In genomic region chr19:5566316-5566715, GRCm38 (mm10) we compare ENCODE assay signal across 10 mouse cellular contexts. TPM values are rescaled to one million over a fixed set of nuclear protein-coding genes. Genes with fewer than 3 reads are reported as not detected.
DNase-seq lines count a peak whose midpoint lies in the region; ATAC-seq and TF ChIP-seq lines count a peak whose summit lies in the region.
"Had no signal": no experiment of that assay in that cellular context is flagged by ENCODE, and none has a peak within 500 bp of the region (broad histone marks: within the 10 kb centered on the region; RNA-seq: fewer than 3 reads in every experiment).

No protein-coding gene starts in this region.

- H3K9ac ChIP-seq in lung, embryonic 15.5 days = no peak overlapping the region
- no peak overlapping the region for H3K9ac ChIP-seq in kidney, embryonic 14.5 days (ENCODE audit: low read depth, low read length)
- H3K9ac ChIP-seq in hindbrain, embryonic 16.5 days (ENCODE audit: low read depth, low read length) = no peak overlapping the region

- no peak overlapping the region for H3ac ChIP-seq in myocyte (ENCODE audit: control insufficient read depth, insufficient read length)

- no peaks in the 10 kb centered on the region; the same call in 1 of the 2 replicates for H3K36me3 ChIP-seq in lung, embryonic 15.5 days
- peaks cover 8% of the 10 kb centered on the region; the same call in 1 of the 2 replicates for H3K36me3 ChIP-seq in embryonic facial prominence, embryonic 10.5 days (replicated peaks)
- peaks cover 22% of the 10 kb centered on the region for H3K36me3 ChIP-seq in kidney, embryonic 14.5 days (ENCODE audit: control insufficient read depth, insufficient read depth, low read length)
- no peaks in the 10 kb centered on the region for H3K36me3 ChIP-seq in myocyte (ENCODE audit: control insufficient read depth, insufficient read depth)
- H3K36me3 ChIP-seq in hindbrain, embryonic 16.5 days (ENCODE audit: control insufficient read depth, insufficient read depth, low read length) = peaks cover 3% of the 10 kb centered on the region; the same call in 1 of the 2 replicates

- H3K4me1 ChIP-seq in lung, embryonic 15.5 days = peaks cover 22% of the 10 kb centered on the region
- H3K4me1 ChIP-seq in embryonic facial prominence, embryonic 10.5 days = peaks cover 29% of the 10 kb centered on the region
- peaks cover 14% of the 10 kb centered on the region for H3K4me1 ChIP-seq in kidney, embryonic 14.5 days (ENCODE audit: control insufficient read depth, insufficient read depth, low read length)
- H3K4me1 ChIP-seq in hindbrain, embryonic 16.5 days (ENCODE audit: control insufficient read depth, insufficient read depth, low read depth, low read length) = peaks cover 14% of the 10 kb centered on the region

- H3K27me3 ChIP-seq in lung, embryonic 15.5 days = peaks cover 28% of the 10 kb centered on the region
- H3K27me3 ChIP-seq in embryonic facial prominence, embryonic 10.5 days (replicated peaks; ENCODE audit: low read depth, poor library complexity, severe bottlenecking) = peaks cover 83% of the 10 kb centered on the region
- peaks cover 25% of the 10 kb centered on the region for H3K27me3 ChIP-seq in kidney, embryonic 14.5 days (ENCODE audit: control insufficient read depth, insufficient read depth, low read length)
- H3K27me3 ChIP-seq in myocyte (ENCODE audit: control insufficient read depth, insufficient read depth, insufficient read length) = peaks cover 8% of the 10 kb centered on the region
- H3K27me3 ChIP-seq in hindbrain, embryonic 16.5 days (replicated peaks; ENCODE audit: control insufficient read depth, insufficient read depth, low read length) = peaks cover 28% of the 10 kb centered on the region

- no peaks in the 10 kb centered on the region for H3K79me2 ChIP-seq in myocyte (ENCODE audit: control insufficient read depth, insufficient read depth)

- peak overlapping the region; percentile 94; the same call in 1 of the 2 replicates for H3K4me2 ChIP-seq in lung, embryonic 15.5 days
- H3K4me2 ChIP-seq in kidney, embryonic 14.5 days (replicated peaks; ENCODE audit: low read depth, low read length) = peak overlapping the region; percentile 94; the same call in 1 of the 2 replicates
- H3K4me2 ChIP-seq in myocyte (ENCODE audit: low read depth) = peak overlapping the region; percentile 99
- no peak overlapping the region for H3K4me2 ChIP-seq in hindbrain, embryonic 16.5 days (ENCODE audit: low read length)

- no peak overlapping the region for H3K27ac ChIP-seq in lung, embryonic 15.5 days
- H3K27ac ChIP-seq in embryonic facial prominence, embryonic 10.5 days (replicated peaks) = no peak overlapping the region
- no peak overlapping the region for H3K27ac ChIP-seq in kidney, embryonic 14.5 days (ENCODE audit: low read depth, low read length)
- no peak overlapping the region for H3K27ac ChIP-seq in hindbrain, embryonic 16.5 days (ENCODE audit: low read depth, low read length)

- WGBS in lung, embryonic 15.5 days = 63% methylated on average over 5 of the region's 5 CpGs
- WGBS in embryonic facial prominence, embryonic 10.5 days = 50% methylated on average over 5 of the region's 5 CpGs
- WGBS in kidney, embryonic 14.5 days = 60% methylated on average over 5 of the region's 5 CpGs
- WGBS in hindbrain, embryonic 16.5 days = 52% methylated on average over 5 of the region's 5 CpGs

- no peak for ATAC-seq in lung, embryonic 15.5 days (ENCODE audit: borderline replicate concordance, extremely low read depth, low FRiP score, low TSS enrichment)
- no peak for ATAC-seq in kidney, embryonic 14.5 days (ENCODE audit: low FRiP score, low TSS enrichment)
- ATAC-seq in hindbrain, embryonic 16.5 days = no peak

- no peak for DNase-seq in lung, adult 18-20 months
- DNase-seq in embryonic facial prominence, embryonic 10.5 days (ENCODE audit: low spot score) = no peak
- DNase-seq in layer of hippocampus, postnatal 10 days (ENCODE audit: low spot score in 2 of 2) = no peak
- DNase-seq: heart, postnatal 4 days had no signal

- H3K9me3 ChIP-seq in lung, embryonic 15.5 days = no peaks in the 10 kb centered on the region
- H3K9me3 ChIP-seq in embryonic facial prominence, embryonic 10.5 days = no peaks in the 10 kb centered on the region
- H3K9me3 ChIP-seq in kidney, embryonic 14.5 days (ENCODE audit: control insufficient read depth, low read length) = no peaks in the 10 kb centered on the region
- no peaks in the 10 kb centered on the region for H3K9me3 ChIP-seq in hindbrain, embryonic 16.5 days (ENCODE audit: control insufficient read depth, low read length)

- no peak for TF ChIP-seq POLR2A in myocyte (IDR thresholded peaks at IDR 0.05; ENCODE audit: insufficient read length, low read depth)

- H3K4me3 ChIP-seq in lung, embryonic 15.5 days = no peak overlapping the region
- H3K4me3 ChIP-seq in embryonic facial prominence, embryonic 10.5 days = peak overlapping the region; percentile 83; the same call in 1 of the 2 replicates
- H3K4me3 ChIP-seq in kidney, embryonic 14.5 days (ENCODE audit: low read length) = no peak overlapping the region; the same call in 1 of the 2 replicates
- peak overlapping the region; percentile 38 for H3K4me3 ChIP-seq in myocyte
- H3K4me3 ChIP-seq in hindbrain, embryonic 16.5 days (ENCODE audit: low read length) = no peak overlapping the region

TF ChIP-seq in myocyte, 11 proteins besides CTCF, POLR2A, EP300 and RAD21:
- TF ChIP-seq USF1 (IDR thresholded peaks at IDR 0.05; ENCODE audit: low read depth) = no peak
- TF ChIP-seq POLR2AphosphoS2 (IDR thresholded peaks at IDR 0.05; ENCODE audit: insufficient read length, low read depth) = no peak
- no peak for TF ChIP-seq CEBPB (IDR thresholded peaks at IDR 0.05; ENCODE audit: insufficient read depth, poor library complexity, severe bottlenecking)
- no peak for TF ChIP-seq TCF3 (IDR thresholded peaks at IDR 0.05; ENCODE audit: insufficient read length, low read depth)
- no peak for TF ChIP-seq MYOG (IDR thresholded peaks at IDR 0.05; ENCODE audit: control insufficient read depth in 1 of 3, insufficient read depth in 1 of 3, insufficient read length in 2 of 3, low read depth in 2 of 3)
- TF ChIP-seq MAX (IDR thresholded peaks at IDR 0.05; ENCODE audit: low read depth) = no peak
- TF ChIP-seq REST (IDR thresholded peaks at IDR 0.05; ENCODE audit: insufficient read depth, insufficient read length) = no peak
- no peak for TF ChIP-seq MYOD1 (IDR thresholded peaks at IDR 0.05; ENCODE audit: control insufficient read depth in 1 of 3, insufficient read length in 2 of 3, low read depth in 2 of 3)
- TF ChIP-seq SRF (IDR thresholded peaks at IDR 0.05; ENCODE audit: control insufficient read depth, insufficient read length, low read depth) = no peak
- no peak for TF ChIP-seq E2F4 (IDR thresholded peaks at IDR 0.05; ENCODE audit: insufficient read depth)
- TF ChIP-seq TCF12 (IDR thresholded peaks at IDR 0.05; ENCODE audit: insufficient read depth, poor library complexity, severe bottlenecking) = no peak

RNA-seq across cellular contexts. Expression of gene Ap5b1, which starts 1.5 kb away (rescaled TPM):
- polyA plus RNA-seq in lung, embryonic 15.5 days (2015; fragmentation: Nextera tagmentation; extraction: Ambion mirVana) = 5.7 and 5.9 TPM in 2 replicates
- polyA plus RNA-seq in embryonic facial prominence, embryonic 10.5 days (2016; fragmentation: Nextera tagmentation; extraction: Ambion mirVana) = 2.1 and 2.6 TPM in 2 replicates
- polyA plus RNA-seq in kidney, embryonic 14.5 days (2014; fragmentation: Nextera tagmentation; extraction: Ambion mirVana) = 7.6 and 9.2 TPM in 2 replicates
- 3.2 TPM for polyA plus RNA-seq in myocyte (2012; fragmentation: generic; extraction: Trizol)
- total RNA-seq in layer of hippocampus, postnatal 10 days (2021) = 1 to 10 TPM; 8.6 to 8.8 TPM
- polyA plus RNA-seq in hindbrain, embryonic 16.5 days (2015; fragmentation: Nextera tagmentation; extraction: Ambion mirVana) = 3.4 and 3.5 TPM in 2 replicates

RNA-seq across cellular contexts. Expression of gene Ovol1, which starts 5.9 kb away (rescaled TPM):
- 2.1 and 2.2 TPM in 2 replicates for polyA plus RNA-seq in lung, embryonic 15.5 days (2015; fragmentation: Nextera tagmentation; extraction: Ambion mirVana)
- 0.83 and 1.3 TPM in 2 replicates for polyA plus RNA-seq in embryonic facial prominence, embryonic 10.5 days (2016; fragmentation: Nextera tagmentation; extraction: Ambion mirVana)
- 11.1 and 11.8 TPM in 2 replicates for polyA plus RNA-seq in kidney, embryonic 14.5 days (2014; fragmentation: Nextera tagmentation; extraction: Ambion mirVana)
- polyA plus RNA-seq in myocyte (2012; fragmentation: generic; extraction: Trizol) = not detected
- not detected for total RNA-seq in layer of hippocampus, postnatal 10 days (2021)
- 0.11 and 0.20 TPM in 2 replicates for polyA plus RNA-seq in hindbrain, embryonic 16.5 days (2015; fragmentation: Nextera tagmentation; extraction: Ambion mirVana)
- total RNA-seq: heart, postnatal 4 days; left cerebral cortex, postnatal 10 days; megakaryocyte-erythroid progenitor cell, adult 5-6 weeks had no signal

RNA-seq across cellular contexts. Expression of gene Rnaseh2c, which starts 35.4 kb away (rescaled TPM):
- 143 and 153 TPM in 2 replicates for polyA plus RNA-seq in lung, embryonic 15.5 days (2015; fragmentation: Nextera tagmentation; extraction: Ambion mirVana)
- 174 and 177 TPM in 2 replicates for polyA plus RNA-seq in embryonic facial prominence, embryonic 10.5 days (2016; fragmentation: Nextera tagmentation; extraction: Ambion mirVana)
- polyA plus RNA-seq in kidney, embryonic 14.5 days (2014; fragmentation: Nextera tagmentation; extraction: Ambion mirVana) = 159 and 182 TPM in 2 replicates
- polyA plus RNA-seq in myocyte (2012; fragmentation: generic; extraction: Trizol) = 31.9 TPM
- total RNA-seq in layer of hippocampus, postnatal 10 days (2021) = 10 to 100 TPM; 70.8 to 73.5 TPM
- polyA plus RNA-seq in hindbrain, embryonic 16.5 days (2015; fragmentation: Nextera tagmentation; extraction: Ambion mirVana) = 62.0 and 75.4 TPM in 2 replicates

RNA-seq across cellular contexts. Expression of gene Kat5, which starts 43.7 kb away (rescaled TPM):
- 51.9 and 54.4 TPM in 2 replicates for polyA plus RNA-seq in lung, embryonic 15.5 days (2015; fragmentation: Nextera tagmentation; extraction: Ambion mirVana)
- polyA plus RNA-seq in embryonic facial prominence, embryonic 10.5 days (2016; fragmentation: Nextera tagmentation; extraction: Ambion mirVana) = 59.7 and 60.7 TPM in 2 replicates
- polyA plus RNA-seq in kidney, embryonic 14.5 days (2014; fragmentation: Nextera tagmentation; extraction: Ambion mirVana) = 31.5 and 36.0 TPM in 2 replicates
- 37.1 TPM for polyA plus RNA-seq in myocyte (2012; fragmentation: generic; extraction: Trizol)
- total RNA-seq in layer of hippocampus, postnatal 10 days (2021) = 10 to 100 TPM; 69.7 to 87.5 TPM
- polyA plus RNA-seq in hindbrain, embryonic 16.5 days (2015; fragmentation: Nextera tagmentation; extraction: Ambion mirVana) = 63.3 and 70.6 TPM in 2 replicates

RNA-seq across cellular contexts. Expression of gene Snx32, which starts 56.0 kb away (rescaled TPM):
- polyA plus RNA-seq in lung, embryonic 15.5 days (2015; fragmentation: Nextera tagmentation; extraction: Ambion mirVana) = 5.8 and 7.4 TPM in 2 replicates
- 6.3 and 8.4 TPM in 2 replicates for polyA plus RNA-seq in embryonic facial prominence, embryonic 10.5 days (2016; fragmentation: Nextera tagmentation; extraction: Ambion mirVana)
- 5.7 and 6.5 TPM in 2 replicates for polyA plus RNA-seq in kidney, embryonic 14.5 days (2014; fragmentation: Nextera tagmentation; extraction: Ambion mirVana)
- 7.8 TPM for polyA plus RNA-seq in myocyte (2012; fragmentation: generic; extraction: Trizol)
- total RNA-seq in layer of hippocampus, postnatal 10 days (2021) = 10 to 100 TPM; 63.1 to 66.2 TPM
- polyA plus RNA-seq in hindbrain, embryonic 16.5 days (2015; fragmentation: Nextera tagmentation; extraction: Ambion mirVana) = 92.7 and 101 TPM in 2 replicates

Comparison
In these comparisons a context has a peak if more than half of its experiments do, and no peak if none do; other contexts are left out.
1. H3K4me3 ChIP-seq: peak in embryonic facial prominence, embryonic 10.5 days (single experiment) and myocyte (single experiment); none in lung, embryonic 15.5 days (single experiment), kidney, embryonic 14.5 days (single experiment) and hindbrain, embryonic 16.5 days (single experiment).